Mouse (Mus musculus) myocyte (in vitro differentiated cells): ENCODE measurements around the gene Gm45902. TPM values are rescaled to one million over a fixed set of nuclear protein-coding genes. Genes with fewer than 3 reads are reported as not detected.

Source experiments
- H3K27me3 ChIP-seq: one replicate; pipeline ENCODE4 v1.6.1; 2011; ENCODE audit not compliant: control insufficient read depth, insufficient read depth, insufficient read length
- H3K36me3 ChIP-seq: one replicate; pipeline ENCODE4 v1.6.1; 2011; ENCODE audit not compliant: control insufficient read depth, insufficient read depth
- H3K4me2 ChIP-seq: one replicate; pipeline ENCODE4 v1.6.1; 2011; ENCODE audit warnings: low read depth, control low read depth
- H3K4me3 ChIP-seq: one replicate; pipeline ENCODE4 v1.5.1; 2011; ENCODE audit warnings: mild to moderate bottlenecking, control low read depth, moderate library complexity
- H3K79me2 ChIP-seq: one replicate; pipeline ENCODE4 v1.6.1; 2011; ENCODE audit not compliant: control insufficient read depth, insufficient read depth
- H3ac ChIP-seq: one replicate; pipeline ENCODE4 v1.6.1; 2011; ENCODE audit not compliant: control insufficient read depth, insufficient read length
- CEBPB ChIP-seq: IDR thresholded peaks from 2 replicates; pipeline ENCODE4 v1.6.1; 2011; ENCODE audit warnings: mild to moderate bottlenecking, moderate library complexity; ENCODE audit not compliant: poor library complexity, insufficient read depth, severe bottlenecking
- MAX ChIP-seq: IDR thresholded peaks from one replicate; pipeline ENCODE4 v1.6.1; 2011; ENCODE audit warnings: low read depth, mild to moderate bottlenecking, control low read depth
- MYOD1 ChIP-seq, 3 experiments: IDR thresholded peaks; one replicate each; pipeline ENCODE4 v1.6.1; 2011; ENCODE audit warnings: control low read depth in 2 of 3, low read depth in 2 of 3, mild to moderate bottlenecking in 2 of 3, moderate library complexity in 1 of 3; ENCODE audit not compliant: insufficient read length in 2 of 3, control insufficient read depth in 1 of 3
- polyA plus RNA-seq: library from polyadenylated mRNA; unstranded; fragments of >200 nt; fragmentation: generic; extraction: Trizol; gene quantifications from one replicate; pipeline ENCODE4 v1.2.1, GENCODE M21; 2012; ENCODE audit warnings: missing spikeins

Gene Gm45902
- polyA plus RNA-seq, 1 experiment = 1.1 TPM

GRCm38 (mm10) chr2:3456590-3456989 is 56.0 kb downstream of the Gm45902 start:
- no peak overlapping the region for H3ac ChIP-seq
- no peak for TF ChIP-seq CEBPB
- TF ChIP-seq MYOD1 (IDR thresholded peaks at IDR 0.05; ENCODE audit: control insufficient read depth in 1 of 3, insufficient read length in 2 of 3, low read depth in 2 of 3) = no peak
- no peak for TF ChIP-seq MAX
- H3K36me3 ChIP-seq = peaks cover 28% of the 10 kb centered on the region

More at GRCm38 (mm10) chr2:3456590-3456989, 56.0 kb downstream of the Gm45902 start:
- no peaks in the 10 kb centered on the region for H3K27me3 ChIP-seq
- H3K4me3 ChIP-seq = no peak overlapping the region
- H3K79me2 ChIP-seq = no peaks in the 10 kb centered on the region
- no peak overlapping the region for H3K4me2 ChIP-seq

Other genes starting within 250 kb of the Gm45902 start
- 14.5 TPM for gene Nmt2, start 228.6 kb downstream of the Gm45902 start, polyA plus RNA-seq
- 11.3 TPM for gene Rpp38, start 180.1 kb downstream of the Gm45902 start, polyA plus RNA-seq
- 0.10 TPM for gene Acbd7, start 176.6 kb downstream of the Gm45902 start, polyA plus RNA-seq
- not detected for gene Olah, start 115.6 kb downstream of the Gm45902 start, polyA plus RNA-seq
- gene Meig1, start 90.1 kb downstream of the Gm45902 start, polyA plus RNA-seq = 0.14 TPM
- 1.5 TPM for gene Dclre1c, start 88.7 kb downstream of the Gm45902 start, polyA plus RNA-seq
- gene Suv39h2, start 37.8 kb downstream of the Gm45902 start, polyA plus RNA-seq = 1.3 TPM
- gene Hspa14, start within 50 bp of the Gm45902 start, polyA plus RNA-seq = 29.9 TPM
- gene Cdnf, start 240 bp upstream of the Gm45902 start, polyA plus RNA-seq = 0.71 TPM
- 10.0 TPM for gene Fam107b, start 57.7 kb upstream of the Gm45902 start, polyA plus RNA-seq